35 mouse cellular contexts compared by ENCODE assay signal in the genomic region with DNA sequence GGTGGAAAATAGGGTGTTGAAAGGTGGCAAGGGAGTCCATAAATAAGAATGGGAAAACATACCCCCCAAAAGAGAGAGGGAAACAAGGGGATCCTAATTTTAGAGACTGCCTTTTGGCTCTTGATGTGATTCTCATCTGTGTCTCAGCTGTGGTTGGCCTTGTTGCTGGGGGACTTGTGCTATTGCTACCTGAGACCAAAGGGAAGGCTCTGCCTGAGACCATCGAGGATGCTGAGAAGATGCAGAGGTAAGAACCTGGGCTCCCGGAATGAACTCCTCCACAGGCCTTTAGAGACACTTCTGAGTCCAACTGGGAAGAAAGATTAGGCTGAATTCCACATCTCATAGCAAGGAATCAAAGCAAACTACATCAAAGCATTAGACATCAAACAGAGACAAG. TPM values are rescaled to one million over a fixed set of nuclear protein-coding genes. Genes with fewer than 3 reads are reported as not detected.
"Had no signal": no experiment of that assay in that cellular context is flagged by ENCODE, and none has a peak within 500 bp of the region (broad histone marks: within the 10 kb centered on the region; RNA-seq: fewer than 3 reads in every experiment).

No protein-coding gene starts in this region.

- H3K4me1 ChIP-seq: embryonic facial prominence, embryonic 10.5 days; embryonic facial prominence, embryonic 12.5 days; embryonic facial prominence, embryonic 13.5 days; embryonic facial prominence, embryonic 15.5 days; forebrain, embryonic 10.5 days; forebrain, embryonic 12.5 days; forebrain, embryonic 13.5 days; forebrain, embryonic 15.5 days had no signal

- H3K27ac ChIP-seq: embryonic facial prominence, embryonic 10.5 days; embryonic facial prominence, embryonic 12.5 days; embryonic facial prominence, embryonic 13.5 days; embryonic facial prominence, embryonic 15.5 days; forebrain, embryonic 10.5 days; forebrain, embryonic 12.5 days; forebrain, embryonic 13.5 days; forebrain, embryonic 15.5 days; gastrocnemius, adult 2 months; heart, adult 2 months had no signal

- DNase-seq: cerebellum, adult 8-10 months; cerebellum, adult 9-10 months; cerebellum, adult 9-11 months; cerebellum, postnatal 10 days; cerebellum, postnatal 14 days; cerebellum, postnatal 25 days; cerebellum, postnatal 36 days; embryo, embryonic 11 days; gastrocnemius, adult 2 months; gastrocnemius, postnatal 10 days; gastrocnemius, postnatal 14 days; gastrocnemius, postnatal 25 days; gastrocnemius, postnatal 36 days; heart, adult 18-20 months; heart, adult 2 months had no signal

- H3K4me3 ChIP-seq: embryonic facial prominence, embryonic 10.5 days; embryonic facial prominence, embryonic 12.5 days; embryonic facial prominence, embryonic 13.5 days; embryonic facial prominence, embryonic 15.5 days; erythroblast, embryonic 14.5 days; forebrain, embryonic 10.5 days; forebrain, embryonic 12.5 days; forebrain, embryonic 13.5 days; forebrain, embryonic 15.5 days; gastrocnemius, adult 2 months; heart, adult 2 months had no signal

RNA-seq across cellular contexts. Expression of gene Slc22a2, which starts 35.7 kb away (rescaled TPM):
- total RNA-seq: common myeloid progenitor, adult 5-6 weeks; gastrocnemius, adult 18-20 months; gastrocnemius, adult 2 months; gastrocnemius, adult 8-10 months; gastrocnemius, postnatal 10 days; gastrocnemius, postnatal 14 days; gastrocnemius, postnatal 25 days; gastrocnemius, postnatal 36 days; granulocyte monocyte progenitor cell, adult 5-6 weeks; heart, adult 18-20 months; heart, adult 2 months; heart, adult 8-10 months had no signal
- polyA plus RNA-seq: embryonic facial prominence, embryonic 10.5 days; embryonic facial prominence, embryonic 11.5 days; embryonic facial prominence, embryonic 12.5 days; embryonic facial prominence, embryonic 13.5 days; erythroblast, embryonic 14.5 days; forebrain, embryonic 10.5 days; forebrain, embryonic 11.5 days; forebrain, embryonic 12.5 days had no signal

RNA-seq across cellular contexts. Expression of gene Slc22a1, which starts 56.0 kb away (rescaled TPM):
- total RNA-seq: common myeloid progenitor, adult 5-6 weeks; forebrain, postnatal 0 days; gastrocnemius, postnatal 10 days; gastrocnemius, postnatal 14 days; gastrocnemius, postnatal 25 days; gastrocnemius, postnatal 36 days; gastrocnemius, postnatal 4 days; granulocyte monocyte progenitor cell, adult 5-6 weeks had no signal
- polyA plus RNA-seq: embryonic facial prominence, embryonic 10.5 days; embryonic facial prominence, embryonic 11.5 days; erythroblast, embryonic 14.5 days; forebrain, embryonic 10.5 days; forebrain, embryonic 11.5 days; forebrain, embryonic 13.5 days; forebrain, embryonic 14.5 days; forebrain, embryonic 15.5 days; forebrain, embryonic 16.5 days; forebrain, postnatal 0 days had no signal
